Mouse (Mus musculus) ES-E14 (cell line): ENCODE measurements around the gene CK137956. TPM values are rescaled to one million over a fixed set of nuclear protein-coding genes. Genes with fewer than 3 reads are reported as not detected.

Source experiments
- DNase-seq: peaks from one replicate; pipeline ENCODE4 v3.0.0-alpha.2; 2013; ENCODE audit warnings: low read depth, low spot score
- H3K27ac ChIP-seq: 2 replicates; pipeline ENCODE4 v1.5.1; 2012; ENCODE audit warnings: low read depth, mild to moderate bottlenecking, low read length, moderate library complexity, mixed read lengths; ENCODE audit not compliant: poor library complexity, insufficient read depth, severe bottlenecking
- H3K36me3 ChIP-seq: 2 replicates; pipeline ENCODE4 v1.6.1; 2012; ENCODE audit warnings: mild to moderate bottlenecking, low read length, moderate library complexity, mixed read lengths; ENCODE audit not compliant: control insufficient read depth, poor library complexity, insufficient read depth, severe bottlenecking
- H3K4me1 ChIP-seq, 2 experiments: fragments of 150-350 bp in 1 of 2; sonication (generic) in 1 of 2; 2 replicates each; pipeline ENCODE4 v1.6.1; 2012; ENCODE audit warnings: low read length in 2 of 2, mild to moderate bottlenecking in 1 of 2, mixed read lengths in 1 of 2; ENCODE audit not compliant: control insufficient read depth in 2 of 2, insufficient read depth in 2 of 2, poor library complexity in 1 of 2
- H3K4me3 ChIP-seq, 2 experiments: fragments of 150-350 bp in 1 of 2; sonication (generic) in 1 of 2; 2 replicates each; pipeline ENCODE4 v1.5.1; 2012; ENCODE audit warnings: low read length in 2 of 2, low read depth in 1 of 2, mild to moderate bottlenecking in 1 of 2, mixed read lengths in 1 of 2; ENCODE audit not compliant: insufficient read depth in 1 of 2, poor library complexity in 1 of 2, severe bottlenecking in 1 of 2
- H3K9ac ChIP-seq: 2 replicates; pipeline ENCODE4 v1.6.1; 2012; ENCODE audit warnings: low read depth, mild to moderate bottlenecking, low read length, mixed read lengths; ENCODE audit not compliant: poor library complexity, insufficient read depth, severe bottlenecking
- H3K9me3 ChIP-seq: fragments of 150-350 bp; sonication (generic); 2 replicates; pipeline ENCODE4 v1.6.1; 2012; ENCODE audit warnings: low read depth, mild to moderate bottlenecking, low read length; ENCODE audit not compliant: control insufficient read depth, insufficient read depth
- CHD2 ChIP-seq: IDR thresholded peaks from 2 replicates; pipeline ENCODE4 v1.6.1; 2014; ENCODE audit warnings: mild to moderate bottlenecking, low read depth, low read length, inconsistent platforms
- HCFC1 ChIP-seq: IDR thresholded peaks from 2 replicates; pipeline ENCODE4 v1.6.1; 2012; ENCODE audit warnings: low read length, inconsistent platforms, borderline replicate concordance; ENCODE audit not compliant: insufficient read depth
- MAFK ChIP-seq: IDR thresholded peaks from 2 replicates; pipeline ENCODE4 v1.6.1; 2014; ENCODE audit warnings: mild to moderate bottlenecking, low read depth, low read length, inconsistent platforms; ENCODE audit not compliant: insufficient read depth
- ZC3H11A ChIP-seq: IDR thresholded peaks from 2 replicates; pipeline ENCODE4 v1.6.1; 2012; ENCODE audit warnings: low read depth, mild to moderate bottlenecking, inconsistent platforms, low read length, borderline replicate concordance
- ZNF384 ChIP-seq: IDR thresholded peaks from 2 replicates; pipeline ENCODE4 v1.6.1; 2012; ENCODE audit warnings: low read depth, low read length, inconsistent platforms
- in situ Hi-C, 2 experiments: fragments of 600-800 bp; cut with MboI; formaldehyde crosslinking; loops; one replicate each; pipeline ENCODE4 v1.15.1; 2025; ENCODE audit warnings: low sequenced_read_pairs in 2 of 2, inconsistent platforms in 1 of 2; ENCODE audit not compliant: unreplicated experiment in 2 of 2
- total RNA-seq: library from RNA; depleted of rRNA; stranded (reverse); fragments of 300-350 nt; gene quantifications from 2 replicates; pipeline ENCODE4 v1.2.3, GENCODE M21; 2012

CK137956 gene
- total RNA-seq, 1 experiment = not detected

GRCm38 (mm10) chr4:127947696-127948095, 23.1 kb downstream of the CK137956 start:
- Histone ChIP-seq H3K4me3 (no peak overlapping the region), H3K9me3 (no peaks in the 10 kb centered on the region), H3K9ac (no peak overlapping the region), H3K36me3 (no peaks in the 10 kb centered on the region), H3K27ac (no peak overlapping the region), H3K4me1 (peaks cover 0 to 15% of the 10 kb centered on the region in 2 experiments; a peak in 1 of 4 replicates)
- DNase-seq = no peak
- in situ Hi-C loops = no loop called here
- TF ChIP-seq MAFK (no peak), ZC3H11A (no peak), CHD2 (no peak), ZNF384 (no peak), HCFC1 (no peak)

DNA sequence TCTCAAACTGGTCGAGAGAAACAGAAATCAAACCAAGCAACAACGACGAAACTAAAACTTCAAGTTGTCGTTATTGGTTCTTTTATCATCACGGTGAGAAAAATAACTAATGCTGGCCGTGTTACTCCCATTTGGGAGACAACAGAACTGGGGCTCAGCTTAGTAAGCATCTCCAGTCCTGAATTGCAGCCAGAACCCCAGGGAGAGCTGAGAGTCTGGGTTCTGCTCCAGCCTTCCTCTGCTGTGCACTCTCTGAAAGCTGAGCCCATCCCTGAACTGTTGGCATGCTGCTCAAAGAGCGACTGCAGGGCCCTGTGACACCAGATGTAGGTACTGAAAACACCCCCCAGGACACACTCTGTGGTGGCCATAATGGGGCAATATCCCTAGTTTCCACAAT, 33.3 kb downstream of the CK137956 start:
- Histone ChIP-seq H3K36me3 (no peaks in the 10 kb centered on the region), H3K4me3 (no peak overlapping the region), H3K9me3 (no peaks in the 10 kb centered on the region), H3K4me1 (no peaks in the 10 kb centered on the region), H3K27ac (no peak overlapping the region), H3K9ac (no peak overlapping the region)
- DNase-seq = no peak
- TF ChIP-seq ZC3H11A (no peak), MAFK (no peak), ZNF384 (no peak), HCFC1 (no peak), CHD2 (no peak)
- in situ Hi-C loops = no loop called here

GRCm38 (mm10) chr4:127935369-127935768, 35.4 kb downstream of the CK137956 start:
- no peaks in the 10 kb centered on the region for H3K9me3 ChIP-seq
- TF ChIP-seq MAFK (no peak), CHD2 (no peak), HCFC1 (no peak), ZNF384 (no peak), ZC3H11A (no peak)
- no peak overlapping the region for H3K9ac ChIP-seq
- H3K4me3 ChIP-seq = no peak overlapping the region
- H3K27ac ChIP-seq = no peak overlapping the region
- DNase-seq = peak; percentile 17
- H3K36me3 ChIP-seq = no peaks in the 10 kb centered on the region
- in situ Hi-C loops = no loop called here
- H3K4me1 ChIP-seq = no peaks in the 10 kb centered on the region

GRCm38 (mm10) chr4:127913551-127913950, 57.2 kb downstream of the CK137956 start:
- no peak overlapping the region for H3K9ac ChIP-seq
- no peaks in the 10 kb centered on the region for H3K4me1 ChIP-seq
- no peaks in the 10 kb centered on the region for H3K36me3 ChIP-seq
- H3K27ac ChIP-seq = no peak overlapping the region; the same call in 1 of the 2 replicates
- H3K9me3 ChIP-seq = no peaks in the 10 kb centered on the region
- in situ Hi-C loops = no loop called here
- no peak overlapping the region for H3K4me3 ChIP-seq
- no peak for DNase-seq
- TF ChIP-seq ZNF384 (no peak), HCFC1 (no peak), MAFK (no peak), CHD2 (no peak), ZC3H11A (no peak)

- no peaks in the 10 kb centered on the region for H3K9me3 ChIP-seq
- no peaks in the 10 kb centered on the region for H3K36me3 ChIP-seq
- no peaks in the 10 kb centered on the region; a peak in 1 of 4 replicates for H3K4me1 ChIP-seq
- in situ Hi-C loops = no loop called here
- no peak overlapping the region for H3K27ac ChIP-seq
- DNase-seq = no peak
- no peak overlapping the region for H3K9ac ChIP-seq
- no peak overlapping the region for H3K4me3 ChIP-seq
- no peak for TF ChIP-seq ZNF384
- TF ChIP-seq ZC3H11A = no peak
- TF ChIP-seq CHD2 = no peak
Observed at GRCm38 (mm10) chr4:127907151-127907550, 63.6 kb downstream of the CK137956 start.
